Mouse (Mus musculus) liver, postnatal 0 days (tissue): ENCODE data around the gene Nxpe2. TPM values are rescaled to one million over a fixed set of nuclear protein-coding genes. Genes with fewer than 3 reads are reported as not detected.
A peak's percentile ranks its signal among the peaks of the same experiment; 100 is the strongest.

ENCODE experiments used
- ATAC-seq: fragments of 200-750 bp; cut with Nextera tagmentation; 2 replicates; pipeline ENCODE4 v1.8.0; 2017; ENCODE audit warnings: mild to moderate bottlenecking, moderate library complexity
- DNase-seq: peaks from one replicate; pipeline ENCODE4 v3.0.0-alpha.2; 2016
- H3K27ac ChIP-seq: fragments of 300-500 bp; sonication (generic); 2 replicates; pipeline ENCODE4 v1.5.1; 2014; ENCODE audit warnings: antibody characterized with exemption, moderate library complexity, mild to moderate bottlenecking, low read depth
- H3K27me3 ChIP-seq: fragments of 300-500 bp; sonication (generic); 2 replicates; pipeline ENCODE4 v1.6.1; 2014; ENCODE audit warnings: low read length, control low read depth, mixed read lengths; ENCODE audit not compliant: insufficient read depth
- H3K36me3 ChIP-seq: fragments of 300-500 bp; sonication (generic); replicated peaks from 2 replicates; pipeline ENCODE4 v1.6.1; 2014; ENCODE audit warnings: mild to moderate bottlenecking, control low read depth, low read length, moderate library complexity, mixed read lengths; ENCODE audit not compliant: insufficient read depth
- H3K4me1 ChIP-seq: fragments of 300-500 bp; sonication (generic); 2 replicates; pipeline ENCODE4 v1.6.1; 2014; ENCODE audit warnings: antibody characterized with exemption, mild to moderate bottlenecking, control low read depth; ENCODE audit not compliant: insufficient read depth
- H3K4me2 ChIP-seq: fragments of 300-500 bp; sonication (generic); 2 replicates; pipeline ENCODE4 v1.6.1; 2014; ENCODE audit warnings: low read depth, mild to moderate bottlenecking, low read length, moderate library complexity, mixed read lengths
- H3K4me3 ChIP-seq: fragments of 300-500 bp; sonication (generic); 2 replicates; pipeline ENCODE4 v1.5.1; 2014; ENCODE audit warnings: low read depth, low read length
- H3K9ac ChIP-seq: fragments of 300-500 bp; sonication (generic); replicated peaks from 2 replicates; pipeline ENCODE4 v1.6.1; 2014; ENCODE audit warnings: mild to moderate bottlenecking, moderate library complexity
- H3K9me3 ChIP-seq: fragments of 300-500 bp; sonication (generic); 2 replicates; pipeline ENCODE4 v1.6.1; 2016; ENCODE audit warnings: mild to moderate bottlenecking, control low read depth, low read length, mixed read lengths
- CTCF ChIP-seq: sonication (generic); IDR thresholded peaks from 2 replicates; pipeline ENCODE4 v1.5.1; 2016; ENCODE audit warnings: antibody characterized with exemption, low read depth
- EP300 ChIP-seq: IDR thresholded peaks from 2 replicates; pipeline ENCODE4 v1.6.1; 2016; ENCODE audit warnings: antibody characterized with exemption, low read depth, mild to moderate bottlenecking
- WGBS: fragments of 180-500 bp; shearing (Covaris S2); extraction: QIAGEN DNeasy Blood & Tissue Kit; methylation state at CpG from one replicate; pipeline ENCODE4 v1.1.7; 2014; ENCODE audit not compliant: insufficient replicate concordance; 5-methylcytosine and 5-hydroxymethylcytosine counted together
- polyA plus RNA-seq: library from polyadenylated mRNA; unstranded; fragments of >200 nt; fragmentation: Nextera tagmentation; extraction: Ambion mirVana; gene quantifications from 2 replicates; pipeline ENCODE4 v1.2.1, GENCODE M21; 2015

Nxpe2 gene
- 70.5 and 73.0 TPM in 2 replicates for polyA plus RNA-seq

GRCm38 (mm10) chr9:48353148-48353698, at the start of gene Nxpe2:
Nxpe2 (minus strand) TSS chr9:48353454.
- ATAC-seq (no peak), DNase-seq (no peak)
- TF ChIP-seq EP300 (peak; percentile 40; the same call in 1 of the 2 replicates), CTCF (no peak)
- peak within 1 kb of the TSS; percentile 64 for H3K27ac ChIP-seq
- no peak within 1 kb of the TSS for H3K4me2 ChIP-seq
- H3K27me3 ChIP-seq, result no peaks in the 10 kb centered on the region
- no peak within 1 kb of the TSS for H3K4me3 ChIP-seq
- no peak within 1 kb of the TSS for H3K9ac ChIP-seq
- 20% methylated on average over 2 of the region's 2 CpGs for WGBS
- H3K4me1 ChIP-seq, result peaks cover 20% of the 10 kb centered on the region
- H3K36me3 ChIP-seq, result no peaks in the 10 kb centered on the region
- no peaks in the 10 kb centered on the region for H3K9me3 ChIP-seq

- TF ChIP-seq CTCF (no peak), EP300 (no peak)
- no peak overlapping the region for H3K4me3 ChIP-seq
Observed at GRCm38 (mm10) chr9:48389983-48390382, 36.7 kb upstream of the Nxpe2 start.

GRCm38 (mm10) chr9:48388451-48388850, 35.2 kb upstream of the Nxpe2 start:
- no peaks in the 10 kb centered on the region; the same call in 1 of the 2 replicates for H3K36me3 ChIP-seq
- no peak overlapping the region for H3K9ac ChIP-seq
- no peak overlapping the region for H3K4me3 ChIP-seq
- no peaks in the 10 kb centered on the region for H3K9me3 ChIP-seq
- no peaks in the 10 kb centered on the region for H3K4me1 ChIP-seq
- DNase-seq, result no peak
- WGBS, result 63% methylated on average over 4 of the region's 4 CpGs
- H3K27me3 ChIP-seq, result no peaks in the 10 kb centered on the region
- H3K4me2 ChIP-seq, result no peak overlapping the region
- ATAC-seq, result no peak
- TF ChIP-seq CTCF, result no peak
- TF ChIP-seq EP300, result no peak
- no peak overlapping the region for H3K27ac ChIP-seq

More at GRCm38 (mm10) chr9:48389983-48390382, 36.7 kb upstream of the Nxpe2 start:
- no peak overlapping the region for H3K9ac ChIP-seq
- WGBS, result 55% methylated on average over 3 of the region's 3 CpGs
- H3K9me3 ChIP-seq, result no peaks in the 10 kb centered on the region
- H3K4me1 ChIP-seq, result no peaks in the 10 kb centered on the region
- no peaks in the 10 kb centered on the region for H3K27me3 ChIP-seq
- no peak overlapping the region for H3K27ac ChIP-seq
- no peaks in the 10 kb centered on the region; the same call in 1 of the 2 replicates for H3K36me3 ChIP-seq
- no peak overlapping the region for H3K4me2 ChIP-seq
- DNase-seq (no peak), ATAC-seq (no peak)

GRCm38 (mm10) chr9:48374357-48374756, 21.1 kb upstream of the Nxpe2 start:
- Histone ChIP-seq H3K4me1 (peaks cover 11% of the 10 kb centered on the region), H3K9me3 (no peaks in the 10 kb centered on the region), H3K27me3 (no peaks in the 10 kb centered on the region), H3K9ac (no peak overlapping the region), H3K4me2 (peak overlapping the region; percentile 20; the same call in 1 of the 2 replicates), H3K27ac (peak overlapping the region; percentile 62), H3K4me3 (no peak overlapping the region), H3K36me3 (no peaks in the 10 kb centered on the region)
- WGBS, result 29% methylated on average over 2 of the region's 2 CpGs
- no peak; the same call in 1 of the 2 replicates for TF ChIP-seq EP300
- TF ChIP-seq CTCF, result no peak
- DNase-seq, result no peak
- no peak for ATAC-seq

GRCm38 (mm10) chr9:48373232-48373878, 20.1 kb upstream of the Nxpe2 start:
- H3K4me2 ChIP-seq, result peak overlapping the region; percentile 20; the same call in 1 of the 2 replicates
- H3K4me1 ChIP-seq, result peaks cover 11% of the 10 kb centered on the region
- no peaks in the 10 kb centered on the region for H3K36me3 ChIP-seq
- WGBS, result 57% methylated on average over 4 of the region's 4 CpGs
- H3K4me3 ChIP-seq, result no peak overlapping the region
- no peak overlapping the region for H3K9ac ChIP-seq
- H3K27me3 ChIP-seq, result no peaks in the 10 kb centered on the region
- TF ChIP-seq CTCF (no peak), EP300 (peak; percentile 87)
- H3K27ac ChIP-seq, result peak overlapping the region; percentile 62
- DNase-seq, result no peak
- ATAC-seq, result peak; percentile 86
- H3K9me3 ChIP-seq, result no peaks in the 10 kb centered on the region

GRCm38 (mm10) chr9:48362743-48363142, 9.5 kb upstream of the Nxpe2 start:
- H3K9ac ChIP-seq, result peak overlapping the region; percentile 55
- H3K4me1 ChIP-seq, result peaks cover 15% of the 10 kb centered on the region
- no peaks in the 10 kb centered on the region for H3K36me3 ChIP-seq
- no peak for TF ChIP-seq CTCF
- DNase-seq (no peak), ATAC-seq (no peak)
- H3K4me2 ChIP-seq, result peak overlapping the region; percentile 61
- WGBS, result 68% methylated on average over 6 of the region's 6 CpGs
- peak overlapping the region; percentile 96 for H3K27ac ChIP-seq
- H3K4me3 ChIP-seq, result peak overlapping the region; percentile 23
- H3K9me3 ChIP-seq, result no peaks in the 10 kb centered on the region
- no peaks in the 10 kb centered on the region for H3K27me3 ChIP-seq
